ENCODE assay signal across 7 mouse cellular contexts in the genomic region with DNA sequence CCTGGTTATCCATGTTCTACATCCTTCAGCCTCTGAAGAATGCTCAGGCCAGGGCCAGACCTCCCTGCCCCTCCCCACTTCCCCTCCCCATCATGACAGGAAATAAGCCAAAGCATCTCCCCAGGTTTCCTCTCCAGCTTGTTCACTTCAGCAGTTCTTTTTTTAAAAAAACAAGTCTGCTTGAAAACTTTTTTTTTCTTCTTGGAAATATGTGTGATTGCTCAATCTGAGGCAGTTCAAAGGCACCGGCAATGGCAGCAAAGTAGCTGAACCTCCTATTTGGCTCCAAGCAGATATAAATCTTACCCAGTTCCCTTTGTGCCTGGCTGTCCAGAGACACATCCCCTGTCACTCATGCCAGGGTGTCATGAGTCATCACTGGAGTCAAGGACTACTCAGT. TPM values are rescaled to one million over a fixed set of nuclear protein-coding genes. Genes with fewer than 3 reads are reported as not detected.
DNase-seq lines count a peak whose midpoint lies in the region; ATAC-seq and TF ChIP-seq lines count a peak whose summit lies in the region.

No protein-coding gene starts in this region.

- no peak for ATAC-seq in midbrain, embryonic 13.5 days
- no peak; the same call in 1 of the 2 replicates for ATAC-seq in kidney, postnatal 0 days (replicated peaks; ENCODE audit: low FRiP score, low read depth)
- ATAC-seq in stomach, postnatal 0 days (ENCODE audit: low FRiP score, low TSS enrichment), result peak; percentile 45; the same call in 1 of the 2 replicates
- ATAC-seq in hindbrain, embryonic 14.5 days (ENCODE audit: low FRiP score), result no peak

- no peak overlapping the region for H3K4me2 ChIP-seq in midbrain, embryonic 13.5 days (replicated peaks)
- no peak overlapping the region for H3K4me2 ChIP-seq in kidney, postnatal 0 days (ENCODE audit: low read length)
- no peak overlapping the region for H3K4me2 ChIP-seq in stomach, postnatal 0 days (replicated peaks; ENCODE audit: low read depth)
- H3K4me2 ChIP-seq in hindbrain, embryonic 14.5 days (replicated peaks), result no peak overlapping the region

- no peak for TF ChIP-seq CTCF in kidney, postnatal 0 days (IDR thresholded peaks at IDR 0.05; ENCODE audit: low read depth)
- TF ChIP-seq CTCF in stomach, postnatal 0 days (IDR thresholded peaks at IDR 0.05; ENCODE audit: low read depth), result no peak

- no peak for DNase-seq in midbrain, embryonic 10.5 days (ENCODE audit: low spot score)
- DNase-seq in adrenal gland, postnatal 10 days, result peak; percentile 72
- DNase-seq in kidney, postnatal 0 days (ENCODE audit: low spot score), result peak; percentile 88
- peak; percentile 38 for DNase-seq in stomach, postnatal 0 days (ENCODE audit: low spot score)
- no peak for DNase-seq in right cerebral cortex, postnatal 14 days
- no peak for DNase-seq in hindbrain, embryonic 14.5 days (ENCODE audit: low spot score)

- TF ChIP-seq EP300 in stomach, postnatal 0 days (optimal IDR thresholded peaks at IDR 0.05), result peak; percentile 51

- H3K27ac ChIP-seq in midbrain, embryonic 10.5 days (replicated peaks), result 0 out of 2 replicates have a peak overlapping the region, but pooled peaks have one; percentile 33
- no peak overlapping the region for H3K27ac ChIP-seq in midbrain, embryonic 13.5 days
- H3K27ac ChIP-seq in kidney, postnatal 0 days, result peak overlapping the region; percentile 62
- 0 out of 2 replicates have a peak overlapping the region, but pooled peaks have one; percentile 13 for H3K27ac ChIP-seq in stomach, postnatal 0 days (replicated peaks)
- H3K27ac ChIP-seq in hindbrain, embryonic 14.5 days, result no peak overlapping the region; the same call in 1 of the 2 replicates

- no peaks in the 10 kb centered on the region for H3K9me3 ChIP-seq in midbrain, embryonic 10.5 days (replicated peaks)
- no peaks in the 10 kb centered on the region for H3K9me3 ChIP-seq in midbrain, embryonic 13.5 days
- no peaks in the 10 kb centered on the region for H3K9me3 ChIP-seq in kidney, postnatal 0 days (replicated peaks; ENCODE audit: low read length)
- no peaks in the 10 kb centered on the region for H3K9me3 ChIP-seq in stomach, postnatal 0 days (ENCODE audit: control insufficient read depth, low read length)
- H3K9me3 ChIP-seq in hindbrain, embryonic 14.5 days (ENCODE audit: control insufficient read depth, low read length), result no peaks in the 10 kb centered on the region

- H3K4me1 ChIP-seq in midbrain, embryonic 10.5 days, result no peaks in the 10 kb centered on the region
- H3K4me1 ChIP-seq in midbrain, embryonic 13.5 days (replicated peaks), result no peaks in the 10 kb centered on the region
- H3K4me1 ChIP-seq in kidney, postnatal 0 days (replicated peaks; ENCODE audit: insufficient read depth, low read length), result peaks cover 6% of the 10 kb centered on the region; the same call in 1 of the 2 replicates
- no peaks in the 10 kb centered on the region for H3K4me1 ChIP-seq in stomach, postnatal 0 days (replicated peaks; ENCODE audit: control insufficient read depth, insufficient read depth)
- no peaks in the 10 kb centered on the region for H3K4me1 ChIP-seq in hindbrain, embryonic 14.5 days (replicated peaks; ENCODE audit: control insufficient read depth, insufficient read depth, low read length)

- H3K27me3 ChIP-seq in midbrain, embryonic 10.5 days (ENCODE audit: low read depth, poor library complexity, severe bottlenecking), result no peaks in the 10 kb centered on the region
- no peaks in the 10 kb centered on the region for H3K27me3 ChIP-seq in midbrain, embryonic 13.5 days
- H3K27me3 ChIP-seq in kidney, postnatal 0 days (ENCODE audit: insufficient read depth, low read length), result no peaks in the 10 kb centered on the region
- no peaks in the 10 kb centered on the region for H3K27me3 ChIP-seq in stomach, postnatal 0 days (ENCODE audit: control insufficient read depth, insufficient read depth, low read length)
- no peaks in the 10 kb centered on the region for H3K27me3 ChIP-seq in hindbrain, embryonic 14.5 days (ENCODE audit: control insufficient read depth, insufficient read depth, low read length)

- no peak overlapping the region for H3K4me3 ChIP-seq in midbrain, embryonic 10.5 days
- H3K4me3 ChIP-seq in midbrain, embryonic 13.5 days (replicated peaks), result no peak overlapping the region
- H3K4me3 ChIP-seq in kidney, postnatal 0 days (replicated peaks; ENCODE audit: low read depth, low read length), result no peak overlapping the region
- H3K4me3 ChIP-seq in stomach, postnatal 0 days (ENCODE audit: low read depth, low read length), result no peak overlapping the region
- H3K4me3 ChIP-seq in hindbrain, embryonic 14.5 days (replicated peaks; ENCODE audit: low read length), result no peak overlapping the region

- H3K9ac ChIP-seq in midbrain, embryonic 13.5 days (replicated peaks), result no peak overlapping the region
- no peak overlapping the region for H3K9ac ChIP-seq in kidney, postnatal 0 days (ENCODE audit: low read depth, low read length)
- H3K9ac ChIP-seq in stomach, postnatal 0 days (ENCODE audit: low read length), result no peak overlapping the region
- no peak overlapping the region for H3K9ac ChIP-seq in hindbrain, embryonic 14.5 days

- WGBS in midbrain, embryonic 10.5 days, result 97% methylated on average over 1 of the region's 1 CpGs
- 96% methylated on average over 1 of the region's 1 CpGs for WGBS in midbrain, embryonic 13.5 days
- 48% methylated on average over 1 of the region's 1 CpGs for WGBS in kidney, postnatal 0 days
- WGBS in stomach, postnatal 0 days, result 12% methylated on average over 1 of the region's 1 CpGs
- 87% methylated on average over 1 of the region's 1 CpGs for WGBS in hindbrain, embryonic 14.5 days

- H3K36me3 ChIP-seq in midbrain, embryonic 10.5 days, result no peaks in the 10 kb centered on the region
- no peaks in the 10 kb centered on the region for H3K36me3 ChIP-seq in midbrain, embryonic 13.5 days
- no peaks in the 10 kb centered on the region for H3K36me3 ChIP-seq in kidney, postnatal 0 days (ENCODE audit: insufficient read depth, low read length)
- no peaks in the 10 kb centered on the region for H3K36me3 ChIP-seq in stomach, postnatal 0 days (ENCODE audit: control insufficient read depth, insufficient read depth, low read length)
- no peaks in the 10 kb centered on the region for H3K36me3 ChIP-seq in hindbrain, embryonic 14.5 days (replicated peaks; ENCODE audit: control insufficient read depth, insufficient read depth)

RNA-seq across cellular contexts. Expression of a gene that starts 29.1 kb away (rescaled TPM):
- 1.0 and 1.6 TPM in 2 replicates for polyA plus RNA-seq in midbrain, embryonic 10.5 days (2016; fragmentation: Nextera tagmentation; extraction: Ambion mirVana)
- polyA plus RNA-seq in midbrain, embryonic 13.5 days (2015; fragmentation: Nextera tagmentation; extraction: Ambion mirVana), result 0.62 and 0.86 TPM in 2 replicates
- total RNA-seq in adrenal gland, postnatal 10 days (2021), result 10 to 100 TPM; 13.6 to 13.9 TPM
- polyA plus RNA-seq in kidney, postnatal 0 days (2015; fragmentation: Nextera tagmentation; extraction: Ambion mirVana), result 9.3 and 9.5 TPM in 2 replicates
- polyA plus RNA-seq in stomach, postnatal 0 days (2015; fragmentation: Nextera tagmentation; extraction: Ambion mirVana), result 8.4 and 9.1 TPM in 2 replicates
- polyA plus RNA-seq in hindbrain, embryonic 14.5 days (2014; fragmentation: Nextera tagmentation; extraction: Ambion mirVana), result 1.6 and 1.8 TPM in 2 replicates

Comparison
In these comparisons a context has a peak if more than half of its experiments do, and no peak if none do; other contexts are left out.
1. H3K27ac ChIP-seq: peak in midbrain, embryonic 10.5 days (single experiment), kidney, postnatal 0 days (single experiment) and stomach, postnatal 0 days (single experiment); none in midbrain, embryonic 13.5 days (single experiment) and hindbrain, embryonic 14.5 days (single experiment).
2. DNase-seq: peak in adrenal gland, postnatal 10 days (single experiment), kidney, postnatal 0 days (single experiment) and stomach, postnatal 0 days (single experiment); none in midbrain, embryonic 10.5 days (single experiment), right cerebral cortex, postnatal 14 days (single experiment) and hindbrain, embryonic 14.5 days (single experiment).